Comparison of ENCODE assay signal across 8 mouse cellular contexts in genomic region chr10:128913219-128913618, GRCm38 (mm10). TPM values are rescaled to one million over a fixed set of nuclear protein-coding genes. Genes with fewer than 3 reads are reported as not detected.
A peak's percentile ranks its signal among the peaks of the same experiment; 100 is the strongest.
DNase-seq lines count a peak whose midpoint lies in the region; ATAC-seq and TF ChIP-seq lines count a peak whose summit lies in the region.

No protein-coding gene starts in this region.

- H3K27me3 ChIP-seq in kidney, embryonic 15.5 days, result no peaks in the 10 kb centered on the region
- H3K27me3 ChIP-seq in limb, embryonic 15.5 days, result no peaks in the 10 kb centered on the region
- H3K27me3 ChIP-seq in neural tube, embryonic 11.5 days (ENCODE audit: control insufficient read depth, insufficient read depth, low read length), result 0 out of 2 replicates have a peak, but pooled peaks cover 1% of the 10 kb centered on the region
- no peaks in the 10 kb centered on the region for H3K27me3 ChIP-seq in stomach, postnatal 0 days (ENCODE audit: control insufficient read depth, insufficient read depth, low read length)

- DNase-seq in 3T3-L1 (ENCODE audit: low read depth, low spot score), result peak; percentile 97
- DNase-seq in adrenal gland, adult 18-20 months (ENCODE audit: low spot score in 2 of 2), result peak; percentile 86 to 87
- peak; percentile 96 for DNase-seq in embryo, embryonic 10.5 days (ENCODE audit: low spot score)
- DNase-seq in gastrocnemius, postnatal 25 days, result peak; percentile 62
- peak; percentile 90 for DNase-seq in neural tube, embryonic 11.5 days (ENCODE audit: low spot score)
- peak; percentile 91 for DNase-seq in stomach, postnatal 0 days (ENCODE audit: low spot score)

- WGBS in kidney, embryonic 15.5 days, result 8% methylated on average over 5 of the region's 5 CpGs
- 8% methylated on average over 5 of the region's 5 CpGs for WGBS in limb, embryonic 15.5 days
- 11% methylated on average over 5 of the region's 5 CpGs for WGBS in neural tube, embryonic 11.5 days
- 5% methylated on average over 5 of the region's 5 CpGs for WGBS in stomach, postnatal 0 days

- H3K4me2 ChIP-seq in kidney, embryonic 15.5 days, result no peak overlapping the region
- no peak overlapping the region for H3K4me2 ChIP-seq in limb, embryonic 15.5 days
- H3K4me2 ChIP-seq in neural tube, embryonic 11.5 days (ENCODE audit: low read depth), result no peak overlapping the region
- no peak overlapping the region for H3K4me2 ChIP-seq in stomach, postnatal 0 days (replicated peaks; ENCODE audit: low read depth)

- ATAC-seq in kidney, embryonic 15.5 days (replicated peaks; ENCODE audit: low FRiP score), result no peak
- ATAC-seq in limb, embryonic 15.5 days (ENCODE audit: insufficient number of reproducible peaks, low FRiP score, low TSS enrichment, low read depth), result no peak
- ATAC-seq in neural tube, embryonic 11.5 days (ENCODE audit: insufficient read depth, low FRiP score, low TSS enrichment), result peak; percentile 40; the same call in 1 of the 2 replicates
- peak; percentile 38; the same call in 1 of the 2 replicates for ATAC-seq in stomach, postnatal 0 days (ENCODE audit: low FRiP score, low TSS enrichment)

- no peak overlapping the region for H3K4me3 ChIP-seq in kidney, embryonic 15.5 days (replicated peaks)
- H3K4me3 ChIP-seq in limb, embryonic 15.5 days, result no peak overlapping the region
- no peak overlapping the region for H3K4me3 ChIP-seq in neural tube, embryonic 11.5 days (ENCODE audit: low read depth, low read length)
- no peak overlapping the region for H3K4me3 ChIP-seq in stomach, postnatal 0 days (ENCODE audit: low read depth, low read length)

- H3K36me3 ChIP-seq in kidney, embryonic 15.5 days, result peaks cover 64% of the 10 kb centered on the region
- H3K36me3 ChIP-seq in limb, embryonic 15.5 days, result peaks cover 57% of the 10 kb centered on the region
- H3K36me3 ChIP-seq in neural tube, embryonic 11.5 days (ENCODE audit: control insufficient read depth, insufficient read depth, low read length), result peaks cover 4% of the 10 kb centered on the region; the same call in 1 of the 2 replicates
- H3K36me3 ChIP-seq in stomach, postnatal 0 days (ENCODE audit: control insufficient read depth, insufficient read depth, low read length), result peaks cover 16% of the 10 kb centered on the region

- no peak for TF ChIP-seq EP300 in stomach, postnatal 0 days (optimal IDR thresholded peaks at IDR 0.05)

- H3K9ac ChIP-seq in kidney, embryonic 15.5 days, result no peak overlapping the region
- H3K9ac ChIP-seq in limb, embryonic 15.5 days, result no peak overlapping the region
- no peak overlapping the region for H3K9ac ChIP-seq in neural tube, embryonic 11.5 days (ENCODE audit: low read length)
- no peak overlapping the region for H3K9ac ChIP-seq in stomach, postnatal 0 days (ENCODE audit: low read length)

- H3K27ac ChIP-seq in kidney, embryonic 15.5 days, result 0 out of 2 replicates have a peak overlapping the region, but pooled peaks have one; percentile 37
- peak overlapping the region; percentile 60 for H3K27ac ChIP-seq in limb, embryonic 15.5 days
- no peak overlapping the region for H3K27ac ChIP-seq in neural tube, embryonic 11.5 days (ENCODE audit: low read depth, low read length)
- H3K27ac ChIP-seq in stomach, postnatal 0 days (replicated peaks), result no peak overlapping the region

- H3K9me3 ChIP-seq in kidney, embryonic 15.5 days (replicated peaks), result no peaks in the 10 kb centered on the region
- no peaks in the 10 kb centered on the region for H3K9me3 ChIP-seq in limb, embryonic 15.5 days
- no peaks in the 10 kb centered on the region for H3K9me3 ChIP-seq in neural tube, embryonic 11.5 days (ENCODE audit: control insufficient read depth, low read length)
- H3K9me3 ChIP-seq in stomach, postnatal 0 days (ENCODE audit: control insufficient read depth, low read length), result no peaks in the 10 kb centered on the region

- peaks cover 38% of the 10 kb centered on the region for H3K4me1 ChIP-seq in kidney, embryonic 15.5 days
- peaks cover 40% of the 10 kb centered on the region for H3K4me1 ChIP-seq in limb, embryonic 15.5 days
- H3K4me1 ChIP-seq in neural tube, embryonic 11.5 days (ENCODE audit: control insufficient read depth, insufficient read depth, low read length), result no peaks in the 10 kb centered on the region
- no peaks in the 10 kb centered on the region for H3K4me1 ChIP-seq in stomach, postnatal 0 days (replicated peaks; ENCODE audit: control insufficient read depth, insufficient read depth)

- TF ChIP-seq CTCF in stomach, postnatal 0 days (IDR thresholded peaks at IDR 0.05; ENCODE audit: low read depth), result peak; percentile 98

RNA-seq across cellular contexts. Expression of gene Rdh5, which starts 9.5 kb away (rescaled TPM):
- 10 to 100 TPM in 1 of 2 experiments, 1 to 10 TPM in 1; 9.8 to 11.8 TPM for total RNA-seq in adrenal gland, adult 18-20 months (2021)
- total RNA-seq in gastrocnemius, postnatal 25 days (2021), result 1 to 10 TPM; 4.3 to 4.7 TPM
- polyA plus RNA-seq in kidney, embryonic 15.5 days (2015; fragmentation: Nextera tagmentation; extraction: Ambion mirVana), result 15.3 and 18.8 TPM in 2 replicates
- 13.6 and 16.8 TPM in 2 replicates for polyA plus RNA-seq in limb, embryonic 15.5 days (2015; fragmentation: Nextera tagmentation; extraction: Ambion mirVana)
- polyA plus RNA-seq in neural tube, embryonic 11.5 days (2014; fragmentation: Nextera tagmentation; extraction: Ambion mirVana), result 10.7 and 11.2 TPM in 2 replicates
- 8.1 and 9.5 TPM in 2 replicates for polyA plus RNA-seq in stomach, postnatal 0 days (2015; fragmentation: Nextera tagmentation; extraction: Ambion mirVana)

RNA-seq across cellular contexts. Expression of gene Bloc1s1, which starts 10.6 kb away (rescaled TPM):
- total RNA-seq in adrenal gland, adult 18-20 months (2021), result 100 to 1,000 TPM; 177 to 191 TPM
- 100 to 1,000 TPM; 152 to 165 TPM for total RNA-seq in gastrocnemius, postnatal 25 days (2021)
- 220 and 231 TPM in 2 replicates for polyA plus RNA-seq in kidney, embryonic 15.5 days (2015; fragmentation: Nextera tagmentation; extraction: Ambion mirVana)
- 225 and 234 TPM in 2 replicates for polyA plus RNA-seq in limb, embryonic 15.5 days (2015; fragmentation: Nextera tagmentation; extraction: Ambion mirVana)
- 215 and 227 TPM in 2 replicates for polyA plus RNA-seq in neural tube, embryonic 11.5 days (2014; fragmentation: Nextera tagmentation; extraction: Ambion mirVana)
- polyA plus RNA-seq in stomach, postnatal 0 days (2015; fragmentation: Nextera tagmentation; extraction: Ambion mirVana), result 194 and 198 TPM in 2 replicates

RNA-seq across cellular contexts. Expression of gene Cd63, which starts 12.4 kb away (rescaled TPM):
- 100 to 1,000 TPM; 288 to 358 TPM for total RNA-seq in adrenal gland, adult 18-20 months (2021)
- total RNA-seq in gastrocnemius, postnatal 25 days (2021), result 100 to 1,000 TPM; 103 to 142 TPM
- polyA plus RNA-seq in kidney, embryonic 15.5 days (2015; fragmentation: Nextera tagmentation; extraction: Ambion mirVana), result 671 and 731 TPM in 2 replicates
- polyA plus RNA-seq in limb, embryonic 15.5 days (2015; fragmentation: Nextera tagmentation; extraction: Ambion mirVana), result 1,128 and 1,135 TPM in 2 replicates
- 192 and 208 TPM in 2 replicates for polyA plus RNA-seq in neural tube, embryonic 11.5 days (2014; fragmentation: Nextera tagmentation; extraction: Ambion mirVana)
- polyA plus RNA-seq in stomach, postnatal 0 days (2015; fragmentation: Nextera tagmentation; extraction: Ambion mirVana), result 760 and 773 TPM in 2 replicates

RNA-seq across cellular contexts. Expression of gene Itga7, which starts 20.4 kb away (rescaled TPM):
- total RNA-seq in adrenal gland, adult 18-20 months (2021), result 10 to 100 TPM; 10.7 to 25.7 TPM
- total RNA-seq in gastrocnemius, postnatal 25 days (2021), result 10 to 100 TPM; 63.5 to 67.3 TPM
- polyA plus RNA-seq in kidney, embryonic 15.5 days (2015; fragmentation: Nextera tagmentation; extraction: Ambion mirVana), result 3.6 and 4.2 TPM in 2 replicates
- polyA plus RNA-seq in limb, embryonic 15.5 days (2015; fragmentation: Nextera tagmentation; extraction: Ambion mirVana), result 11.8 and 27.8 TPM in 2 replicates
- 4.2 and 4.5 TPM in 2 replicates for polyA plus RNA-seq in neural tube, embryonic 11.5 days (2014; fragmentation: Nextera tagmentation; extraction: Ambion mirVana)
- polyA plus RNA-seq in stomach, postnatal 0 days (2015; fragmentation: Nextera tagmentation; extraction: Ambion mirVana), result 8.5 and 8.7 TPM in 2 replicates

RNA-seq across cellular contexts. Expression of gene Gdf11, which starts 21.7 kb away (rescaled TPM):
- 1 to 10 TPM; 1.4 to 1.9 TPM for total RNA-seq in adrenal gland, adult 18-20 months (2021)
- 1 to 10 TPM; 3.9 to 4.1 TPM for total RNA-seq in gastrocnemius, postnatal 25 days (2021)
- 7.2 and 8.7 TPM in 2 replicates for polyA plus RNA-seq in kidney, embryonic 15.5 days (2015; fragmentation: Nextera tagmentation; extraction: Ambion mirVana)
- 5.9 and 6.2 TPM in 2 replicates for polyA plus RNA-seq in limb, embryonic 15.5 days (2015; fragmentation: Nextera tagmentation; extraction: Ambion mirVana)
- polyA plus RNA-seq in neural tube, embryonic 11.5 days (2014; fragmentation: Nextera tagmentation; extraction: Ambion mirVana), result 16.4 and 17.7 TPM in 2 replicates
- 1.5 and 1.6 TPM in 2 replicates for polyA plus RNA-seq in stomach, postnatal 0 days (2015; fragmentation: Nextera tagmentation; extraction: Ambion mirVana)

Comparison
In these comparisons a context has a peak if more than half of its experiments do, and no peak if none do; other contexts are left out.
1. ATAC-seq: peak in neural tube, embryonic 11.5 days (single experiment) and stomach, postnatal 0 days (single experiment); none in kidney, embryonic 15.5 days (single experiment) and limb, embryonic 15.5 days (single experiment).
2. H3K27ac ChIP-seq: peak in kidney, embryonic 15.5 days (single experiment) and limb, embryonic 15.5 days (single experiment); none in neural tube, embryonic 11.5 days (single experiment) and stomach, postnatal 0 days (single experiment).
3. Peak in every context shown above with its lines, with median percentiles within 50 percentile points of each other: DNase-seq.